Mouse (Mus musculus) midbrain, embryonic 16.5 days (tissue): ENCODE measurements around the gene Rbck1. TPM values are rescaled to one million over a fixed set of nuclear protein-coding genes. Genes with fewer than 3 reads are reported as not detected.

Experiments used
- ATAC-seq: fragments of 200-750 bp; cut with Nextera tagmentation; 2 replicates; pipeline ENCODE4 v1.8.0; 2017; ENCODE audit warnings: moderate TSS enrichment
- H3K27ac ChIP-seq: fragments of 300-500 bp; sonication (generic); 2 replicates; pipeline ENCODE4 v1.5.1; 2014; ENCODE audit warnings: mild to moderate bottlenecking, low read length, mixed read lengths
- H3K27me3 ChIP-seq: fragments of 300-500 bp; sonication (generic); 2 replicates; pipeline ENCODE4 v1.6.1; 2014; ENCODE audit warnings: low read depth, low read length, mixed read lengths; ENCODE audit not compliant: control insufficient read depth, insufficient read depth
- H3K36me3 ChIP-seq: fragments of 300-500 bp; sonication (generic); 2 replicates; pipeline ENCODE4 v1.6.1; 2014; ENCODE audit warnings: mild to moderate bottlenecking, low read length, moderate library complexity, mixed read lengths; ENCODE audit not compliant: control insufficient read depth, insufficient read depth
- H3K4me1 ChIP-seq: fragments of 300-500 bp; sonication (generic); 2 replicates; pipeline ENCODE4 v1.6.1; 2014; ENCODE audit warnings: mild to moderate bottlenecking, low read length, mixed read lengths; ENCODE audit not compliant: control insufficient read depth, insufficient read depth
- H3K4me2 ChIP-seq: fragments of 300-500 bp; sonication (generic); 2 replicates; pipeline ENCODE4 v1.6.1; 2014; ENCODE audit warnings: mild to moderate bottlenecking, low read length, mixed read lengths
- H3K4me3 ChIP-seq: fragments of 300-500 bp; sonication (generic); 2 replicates; pipeline ENCODE4 v1.5.1; 2014; ENCODE audit warnings: low read depth, mild to moderate bottlenecking, low read length, moderate library complexity, mixed read lengths
- H3K9ac ChIP-seq: fragments of 300-500 bp; sonication (generic); 2 replicates; pipeline ENCODE4 v1.6.1; 2014; ENCODE audit warnings: low read depth, low read length, mixed read lengths
- H3K9me3 ChIP-seq: fragments of 300-500 bp; sonication (generic); replicated peaks from 2 replicates; pipeline ENCODE4 v1.6.1; 2014; ENCODE audit warnings: mild to moderate bottlenecking, low read length, mixed read lengths; ENCODE audit not compliant: control insufficient read depth, poor library complexity, severe bottlenecking
- WGBS: fragments of 180-500 bp; shearing (Covaris S2); extraction: QIAGEN DNeasy Blood & Tissue Kit; methylation state at CpG from one replicate; pipeline ENCODE4 v1.1.7; 2014; 5-methylcytosine and 5-hydroxymethylcytosine counted together
- polyA plus RNA-seq: library from polyadenylated mRNA; unstranded; fragments of >200 nt; fragmentation: Nextera tagmentation; extraction: Ambion mirVana; gene quantifications from 2 replicates; pipeline ENCODE4 v1.2.1, GENCODE M21; 2015

Rbck1 gene
- 101 and 104 TPM in 2 replicates for polyA plus RNA-seq

DNA sequence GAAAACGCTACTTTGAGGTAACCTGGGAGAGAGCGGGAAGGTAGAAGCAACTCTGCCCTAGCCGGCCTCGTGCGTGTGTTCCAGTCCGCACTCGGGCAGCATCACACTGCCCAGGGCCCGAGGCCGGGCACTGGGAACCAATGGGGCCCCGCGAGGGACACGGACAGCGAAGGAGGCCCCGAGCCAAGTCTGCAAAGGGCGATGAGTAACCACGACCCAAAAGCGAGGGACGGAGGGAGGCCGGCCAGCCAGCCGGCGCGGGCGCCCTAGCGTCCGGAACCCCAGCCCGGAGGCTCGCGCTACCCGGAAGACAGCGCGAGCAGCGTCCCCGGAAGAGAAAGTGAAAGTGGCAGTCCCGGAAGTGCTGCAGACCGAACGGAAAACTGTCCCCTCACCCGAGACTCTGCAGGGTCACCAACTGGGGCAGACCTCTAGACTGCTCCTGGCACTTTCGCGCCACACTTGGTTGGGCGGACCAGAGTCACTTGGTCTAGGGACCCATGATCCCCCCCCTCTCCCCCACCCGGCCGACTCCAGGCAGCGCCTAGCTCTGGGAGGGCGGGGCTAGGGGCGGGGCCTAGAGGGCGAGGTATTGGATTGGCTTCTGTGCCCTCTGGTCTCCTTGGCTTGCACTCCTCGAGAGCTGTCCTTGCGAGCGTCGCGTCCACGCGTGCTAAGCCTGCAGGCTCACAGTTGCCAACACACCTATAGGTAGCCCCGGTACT, at the start of gene Rbck1:
Gene Rbck1, minus strand, starts transcription at position 553 of the 725 bp plus-strand sequence.
- no peaks in the 10 kb centered on the region for H3K9me3 ChIP-seq
- peak; percentile 95 for ATAC-seq
- peak within 1 kb of the TSS; percentile 65 for H3K4me3 ChIP-seq
- H3K4me1 ChIP-seq: peaks cover 18% of the 10 kb centered on the region
- H3K9ac ChIP-seq: peak within 1 kb of the TSS; percentile 74
- peaks cover 2% of the 10 kb centered on the region; the same call in 1 of the 2 replicates for H3K36me3 ChIP-seq
- under 1% methylated on average over 45 of the region's 54 CpGs for WGBS
- H3K27ac ChIP-seq: peak within 1 kb of the TSS; percentile 85
- H3K27me3 ChIP-seq: no peaks in the 10 kb centered on the region
- H3K4me2 ChIP-seq: peak within 1 kb of the TSS; percentile 84

DNA sequence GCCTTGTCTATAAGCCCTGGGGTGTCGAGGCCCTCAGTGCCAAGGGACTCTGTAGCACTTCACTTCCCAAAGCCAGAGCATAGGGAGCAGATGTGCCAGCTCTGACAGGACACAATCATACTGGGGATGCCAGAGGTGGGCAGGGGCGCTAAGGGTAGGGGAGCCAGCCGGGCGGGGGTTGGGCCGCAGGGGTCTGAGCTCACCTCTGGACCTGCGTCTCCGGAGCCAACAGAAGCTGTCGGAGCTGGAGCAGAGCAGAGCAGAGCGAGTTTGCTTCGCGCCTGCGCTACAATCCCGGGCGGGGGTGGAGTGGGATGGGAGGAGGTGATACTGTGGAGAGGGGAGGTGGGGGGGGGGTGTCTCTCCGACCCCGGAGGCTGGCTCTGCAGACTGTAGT, 43.9 kb upstream of the Rbck1 start, which contains the start of gene Nrsn2:
Gene Nrsn2, minus strand, starts transcription at position 294 of the 397 bp plus-strand sequence.
- no peaks in the 10 kb centered on the region for H3K36me3 ChIP-seq
- H3K9ac ChIP-seq: peak within 1 kb of the TSS; percentile 73
- WGBS: 0% methylated on average over 12 of the region's 16 CpGs
- peak; percentile 90 for ATAC-seq
- peaks cover 16% of the 10 kb centered on the region for H3K4me1 ChIP-seq
- peak within 1 kb of the TSS; percentile 72 for H3K4me2 ChIP-seq
- no peaks in the 10 kb centered on the region for H3K9me3 ChIP-seq
- H3K27ac ChIP-seq: peak within 1 kb of the TSS; percentile 87
- peak within 1 kb of the TSS; percentile 48 for H3K4me3 ChIP-seq
- no peaks in the 10 kb centered on the region for H3K27me3 ChIP-seq

DNA sequence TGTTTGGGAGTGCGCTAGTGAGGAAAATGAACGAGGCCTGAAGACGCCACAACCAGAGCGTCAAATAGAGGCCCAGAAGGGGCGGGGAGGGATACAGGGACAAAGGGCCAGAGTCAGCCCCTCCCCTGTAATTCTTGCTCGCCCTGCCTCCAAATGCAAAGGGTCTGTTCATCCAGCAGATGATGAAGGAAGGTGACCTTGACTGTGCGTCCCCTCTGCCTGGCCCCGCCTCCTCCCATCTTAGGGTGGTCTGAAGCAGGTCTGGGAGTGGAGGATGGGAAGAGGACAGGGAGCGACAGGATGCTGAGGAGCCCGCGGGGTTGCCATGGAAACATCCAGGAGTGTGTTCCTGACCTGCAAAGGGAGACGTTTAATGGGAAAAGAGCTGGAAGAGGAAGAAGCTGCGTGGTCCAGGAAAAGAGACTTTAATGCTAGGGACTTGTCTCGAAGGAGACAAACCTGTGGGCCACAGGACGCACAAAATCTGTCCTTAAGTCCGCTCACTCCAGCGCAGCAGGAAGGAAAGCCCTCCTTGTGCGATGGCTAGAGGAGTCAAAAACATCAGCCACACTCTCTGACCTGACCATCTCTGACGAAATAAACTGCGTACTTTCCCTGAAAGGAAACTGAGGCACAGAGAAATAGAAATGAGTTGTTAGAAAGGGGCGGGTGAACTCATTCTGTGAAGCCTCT, 43.3 kb upstream of the Rbck1 start:
- Histone ChIP-seq H3K27ac (peak overlapping the region; percentile 87), H3K27me3 (no peaks in the 10 kb centered on the region), H3K4me1 (peaks cover 16% of the 10 kb centered on the region), H3K4me3 (peak overlapping the region; percentile 48), H3K9me3 (no peaks in the 10 kb centered on the region), H3K36me3 (no peaks in the 10 kb centered on the region; the same call in 1 of the 2 replicates), H3K9ac (peak overlapping the region; percentile 73), H3K4me2 (peak overlapping the region; percentile 72)
- WGBS: 2% methylated on average over 20 of the region's 21 CpGs
- ATAC-seq: peak; percentile 90

DNA sequence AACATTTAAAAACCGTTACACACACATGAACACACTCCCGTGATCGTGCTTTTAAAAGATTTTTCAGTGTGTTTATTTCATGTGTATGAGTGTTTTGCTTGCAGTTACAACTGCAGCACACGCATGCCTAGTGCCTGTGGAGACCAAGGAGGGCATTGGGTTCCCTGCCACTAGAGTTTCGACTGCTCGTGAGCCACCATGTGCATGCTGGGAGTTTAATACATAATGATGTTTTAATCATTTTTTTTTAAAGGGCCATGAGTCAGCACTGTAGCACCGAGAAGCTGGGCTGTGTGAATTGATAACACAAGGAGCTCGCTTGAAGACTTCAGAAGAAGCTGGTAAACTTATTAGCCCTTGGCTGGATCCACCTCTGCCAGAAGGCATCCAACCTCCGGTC, 41.1 kb upstream of the Rbck1 start:
- Histone ChIP-seq H3K27ac (no peak overlapping the region), H3K4me3 (no peak overlapping the region), H3K9me3 (no peaks in the 10 kb centered on the region), H3K27me3 (no peaks in the 10 kb centered on the region), H3K36me3 (no peaks in the 10 kb centered on the region; the same call in 1 of the 2 replicates), H3K4me2 (no peak overlapping the region), H3K4me1 (peaks cover 16% of the 10 kb centered on the region), H3K9ac (no peak overlapping the region)
- ATAC-seq: no peak
- WGBS: 80% methylated on average over 9 of the region's 9 CpGs

DNA sequence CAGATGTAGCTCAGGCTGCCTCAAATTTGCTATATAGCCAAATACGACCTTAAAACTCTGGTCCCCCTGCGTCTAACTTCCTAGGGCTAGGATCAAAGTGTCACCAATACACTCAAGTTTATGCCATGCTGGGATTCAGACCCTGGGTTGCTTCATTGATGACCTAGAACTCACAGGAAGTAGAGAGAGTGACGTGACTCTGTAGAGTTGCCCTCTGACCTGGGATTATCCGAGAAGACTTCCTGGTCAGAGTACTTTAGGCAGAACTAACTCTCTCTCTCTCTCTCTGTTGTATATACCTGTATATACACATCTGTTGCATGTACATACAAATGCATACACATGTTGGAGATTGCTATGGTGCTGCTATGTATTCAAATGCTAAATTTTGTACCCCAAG, 40.2 kb upstream of the Rbck1 start:
- Histone ChIP-seq H3K27ac (no peak overlapping the region), H3K27me3 (no peaks in the 10 kb centered on the region), H3K36me3 (no peaks in the 10 kb centered on the region; the same call in 1 of the 2 replicates), H3K9ac (no peak overlapping the region), H3K4me1 (peaks cover 16% of the 10 kb centered on the region), H3K4me2 (no peak overlapping the region), H3K4me3 (no peak overlapping the region), H3K9me3 (no peaks in the 10 kb centered on the region)
- no peak for ATAC-seq
- 73% methylated on average over 4 of the region's 4 CpGs for WGBS

DNA sequence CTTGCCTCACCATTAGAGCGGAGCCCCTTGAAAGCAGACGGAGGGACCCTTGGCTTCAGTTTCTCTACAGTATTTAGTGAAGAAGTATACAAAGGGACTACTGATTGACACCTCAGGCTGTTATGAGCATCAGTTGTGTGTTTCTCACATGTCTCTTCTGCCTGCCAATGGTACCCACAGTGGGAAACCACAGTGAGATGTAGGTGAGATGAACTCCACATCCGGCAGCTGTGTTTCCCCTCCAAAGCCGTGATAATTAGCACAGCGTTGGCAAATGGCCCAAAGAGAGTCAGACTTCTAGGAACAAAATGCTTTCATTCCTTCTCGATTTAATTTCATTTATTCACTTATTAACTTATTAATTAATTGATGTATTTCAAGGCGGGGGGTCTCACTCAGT, 39.7 kb upstream of the Rbck1 start:
- ATAC-seq: no peak
- Histone ChIP-seq H3K4me3 (no peak overlapping the region), H3K4me1 (peaks cover 15% of the 10 kb centered on the region)

DNA sequence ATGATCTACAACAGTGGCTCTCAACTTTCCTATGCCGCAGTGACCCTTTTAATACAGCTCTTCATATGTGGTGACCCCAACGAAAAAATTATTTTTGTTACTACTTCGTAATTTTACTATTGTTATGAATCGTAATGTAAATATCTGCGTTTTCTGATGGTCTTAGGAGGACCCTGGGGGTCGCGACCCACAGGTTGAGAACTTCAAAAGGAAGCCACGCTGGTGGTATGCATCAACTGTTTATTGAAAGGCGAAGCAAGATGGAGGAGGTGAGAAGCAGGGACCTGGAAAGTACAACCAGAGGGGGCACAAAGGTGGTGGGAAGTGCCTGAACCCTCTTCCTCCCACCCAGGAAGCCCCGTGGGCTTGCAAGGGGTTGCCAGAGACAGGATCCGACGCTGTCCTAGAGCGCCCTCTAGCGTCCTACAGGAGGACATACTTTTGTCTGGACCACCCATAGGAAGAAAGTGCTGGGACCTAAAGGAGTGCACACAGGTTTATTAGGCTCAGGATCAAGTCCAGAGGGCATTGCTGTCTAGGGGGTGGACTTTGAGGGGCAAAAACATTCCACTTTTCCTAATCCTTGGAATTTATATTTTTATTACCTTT, 36.2 kb upstream of the Rbck1 start:
- Histone ChIP-seq H3K4me3 (no peak overlapping the region), H3K27me3 (no peaks in the 10 kb centered on the region), H3K9ac (no peak overlapping the region), H3K9me3 (no peaks in the 10 kb centered on the region), H3K27ac (no peak overlapping the region), H3K4me1 (0 out of 2 replicates have a peak, but pooled peaks cover 2% of the 10 kb centered on the region), H3K36me3 (no peaks in the 10 kb centered on the region; the same call in 1 of the 2 replicates), H3K4me2 (no peak overlapping the region)
- 32% methylated on average over 14 of the region's 14 CpGs for WGBS
- ATAC-seq: no peak

More for the DNA sequence above, 39.7 kb upstream of the Rbck1 start:
- no peak overlapping the region for H3K4me2 ChIP-seq
- no peaks in the 10 kb centered on the region for H3K27me3 ChIP-seq
- H3K27ac ChIP-seq: no peak overlapping the region
- H3K36me3 ChIP-seq: no peaks in the 10 kb centered on the region; the same call in 1 of the 2 replicates
- H3K9ac ChIP-seq: no peak overlapping the region
- WGBS: 86% methylated on average over 7 of the region's 7 CpGs
- H3K9me3 ChIP-seq: no peaks in the 10 kb centered on the region

DNA sequence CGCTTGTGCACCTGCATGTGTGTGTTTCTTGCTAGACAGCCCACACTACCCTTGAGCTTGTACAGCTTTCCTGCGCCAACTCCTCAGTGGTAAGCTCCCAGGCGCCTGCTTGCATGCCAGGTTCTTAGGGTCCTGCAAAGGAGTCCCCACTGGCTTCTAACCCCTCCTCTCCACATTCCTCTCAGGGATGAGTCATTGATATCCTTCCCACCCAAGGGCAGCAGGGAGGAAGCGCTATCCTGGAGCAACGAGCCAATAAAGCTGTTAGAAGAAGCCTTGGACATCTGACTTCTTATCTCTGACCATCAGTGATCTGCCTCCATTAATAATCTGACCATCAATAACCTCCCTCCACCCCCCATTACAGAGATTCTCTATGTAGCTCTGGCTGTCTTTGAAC, 35.5 kb upstream of the Rbck1 start:
- Histone ChIP-seq H3K4me1 (0 out of 2 replicates have a peak, but pooled peaks cover 2% of the 10 kb centered on the region), H3K27ac (no peak overlapping the region), H3K9ac (no peak overlapping the region), H3K27me3 (no peaks in the 10 kb centered on the region), H3K4me2 (no peak overlapping the region), H3K9me3 (no peaks in the 10 kb centered on the region), H3K4me3 (no peak overlapping the region), H3K36me3 (no peaks in the 10 kb centered on the region; the same call in 1 of the 2 replicates)
- ATAC-seq: no peak
- 84% methylated on average over 5 of the region's 5 CpGs for WGBS
